Mouse (Mus musculus): Measurements from ENCODE around the gene 4930404H24Rik. TPM values are rescaled to one million over a fixed set of nuclear protein-coding genes. Genes with fewer than 3 reads are reported as not detected.
A peak's percentile ranks its signal among the peaks of the same experiment; 100 is the strongest.

Gene 4930404H24Rik
- total RNA-seq (2015), result not detected in 2 replicates
- total RNA-seq (2017), result not detected in 2 replicates

DNA sequence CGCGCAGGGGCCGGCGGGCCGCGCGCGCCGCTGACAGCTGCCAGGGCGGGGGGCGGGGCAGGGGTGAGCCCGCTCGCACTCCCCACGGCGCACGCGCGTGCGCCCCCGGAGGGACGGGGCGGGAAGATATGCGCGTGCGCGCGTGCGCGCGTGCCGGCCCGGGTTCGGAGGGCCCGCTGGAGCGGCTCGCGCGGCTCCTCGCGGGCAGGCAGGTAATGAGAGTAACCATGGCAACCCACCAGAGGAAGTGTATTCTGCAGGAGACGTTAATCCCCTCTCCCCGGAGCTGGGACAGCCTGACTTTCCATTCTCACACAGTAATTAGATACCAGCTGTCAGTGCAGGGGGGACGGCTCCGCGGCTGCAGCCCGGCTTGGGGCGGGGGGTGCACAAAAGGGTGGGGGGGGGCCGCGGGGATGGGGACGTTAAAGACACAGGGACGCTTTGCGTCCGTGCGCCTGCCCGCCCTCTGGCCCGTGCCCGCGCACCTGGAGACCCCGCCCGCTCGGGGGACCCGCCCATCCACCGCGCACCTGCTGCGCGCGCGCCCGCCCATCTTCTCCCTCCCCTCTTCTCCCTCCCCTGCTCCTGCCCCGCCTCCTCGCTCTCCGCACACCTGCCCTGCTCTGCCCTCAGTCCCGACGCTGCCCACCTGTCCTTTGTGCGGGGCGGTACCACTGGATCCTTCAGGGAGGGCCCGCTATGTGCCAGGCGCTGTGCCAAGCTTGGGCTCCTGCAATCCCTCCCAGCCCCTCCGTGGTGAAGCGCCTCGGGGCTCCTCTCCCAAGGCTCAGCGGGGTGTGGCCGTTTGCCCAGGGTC lies at the start of gene 4930404H24Rik:
Gene 4930404H24Rik (plus strand): TSS at position 218 of the 820 bp plus-strand sequence.
- ATAC-seq (replicated peaks; ENCODE audit: poor library complexity), result peak; percentile 9

DNA sequence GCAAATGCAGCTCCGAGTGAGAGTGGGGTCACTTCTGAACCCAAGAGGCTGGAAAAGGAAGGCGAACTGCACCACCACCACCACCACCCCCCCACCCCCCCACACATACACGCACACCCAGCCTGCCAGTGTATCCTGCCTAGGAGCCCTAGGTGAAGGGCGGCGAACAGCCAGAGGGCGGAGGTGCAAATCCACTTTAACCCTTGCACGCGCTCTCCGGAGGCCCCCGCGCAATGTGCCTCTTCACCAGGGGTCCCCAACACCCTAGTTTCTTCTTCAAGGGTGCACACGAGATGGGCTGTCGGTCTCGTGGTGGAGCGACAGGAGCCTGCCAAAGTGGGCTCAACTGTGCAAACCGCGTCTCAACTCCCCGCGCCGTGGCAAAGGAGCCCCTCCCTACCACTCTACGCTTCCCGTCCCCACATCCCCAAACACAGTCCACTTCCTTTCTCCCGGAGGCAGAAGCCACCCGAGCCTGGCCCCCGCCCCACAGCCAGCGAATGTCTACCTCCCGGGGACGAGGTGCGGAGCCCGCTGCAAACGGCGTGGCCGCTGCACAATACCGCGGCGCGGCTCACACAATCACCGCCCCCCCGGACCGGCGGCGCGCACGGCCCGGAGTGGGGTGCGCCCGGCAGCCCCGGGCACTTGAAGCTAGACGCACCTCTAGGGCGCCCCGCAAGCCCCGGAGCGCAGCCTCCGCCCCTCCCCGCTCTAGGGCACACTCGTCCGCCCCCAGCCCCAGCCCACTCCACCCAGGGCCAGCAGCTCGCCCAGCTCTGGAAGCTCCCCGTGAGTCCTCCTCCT lies 49.0 kb upstream of the 4930404H24Rik start:
- peak; percentile 23 for ATAC-seq (replicated peaks; ENCODE audit: poor library complexity)

DNA sequence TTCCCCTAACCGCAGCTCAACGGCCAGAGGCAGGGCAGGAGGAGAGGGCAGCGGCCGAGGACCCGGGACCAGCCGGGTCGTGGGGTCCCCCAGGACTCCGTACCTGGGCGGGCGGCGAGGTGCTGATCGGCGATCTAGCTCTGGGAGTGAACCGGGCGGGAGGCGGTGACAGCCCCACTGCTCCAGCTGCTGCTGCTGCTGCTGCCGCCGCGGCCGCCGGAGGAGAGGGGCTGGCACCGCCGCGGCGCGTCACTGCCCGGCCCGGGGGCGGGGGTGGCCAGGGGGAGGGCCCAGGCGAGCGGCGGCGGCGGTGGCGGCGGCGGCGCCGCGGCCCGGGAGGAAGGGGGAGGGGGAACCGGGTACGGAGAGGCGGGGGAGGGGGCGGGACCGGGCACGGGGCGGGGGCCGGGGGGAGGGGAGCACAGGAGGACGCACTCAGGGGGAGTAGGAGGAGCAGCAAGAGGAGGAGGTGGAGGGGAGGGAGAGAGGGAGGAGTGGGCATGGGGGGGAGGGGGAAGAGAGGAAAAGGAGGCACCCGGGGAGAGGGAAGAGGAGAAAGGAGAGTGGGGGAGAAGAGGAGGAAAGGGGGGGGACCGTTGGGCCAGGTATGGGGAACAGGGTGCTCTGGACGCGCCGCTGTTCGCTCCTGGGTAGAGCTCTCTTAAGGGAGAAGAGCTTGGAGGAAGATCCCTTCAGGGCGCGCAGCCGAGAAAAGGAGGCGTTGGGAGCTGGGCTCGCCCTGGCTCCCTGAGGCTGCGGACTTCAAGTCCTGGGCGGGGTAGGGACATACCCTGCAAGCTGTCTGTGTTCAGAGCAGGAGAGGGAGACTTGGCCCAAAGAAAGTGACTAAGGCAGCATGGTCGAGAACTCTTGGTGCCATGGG lies 48.1 kb upstream of the 4930404H24Rik start:
- peak; percentile 40 for ATAC-seq (replicated peaks; ENCODE audit: poor library complexity)

- ATAC-seq (replicated peaks; ENCODE audit: poor library complexity), result peak; percentile 12
Observed at GRCm38 (mm10) chr2:153445137-153446016, 47.2 kb upstream of the 4930404H24Rik start.

GRCm38 (mm10) chr2:153446017-153446408 lies 46.6 kb upstream of the 4930404H24Rik start:
- ATAC-seq (replicated peaks; ENCODE audit: poor library complexity), result peak; percentile 69

- ATAC-seq (replicated peaks; ENCODE audit: poor library complexity), result no peak
Observed at GRCm38 (mm10) chr2:153446476-153446875, 46.1 kb upstream of the 4930404H24Rik start.

DNA sequence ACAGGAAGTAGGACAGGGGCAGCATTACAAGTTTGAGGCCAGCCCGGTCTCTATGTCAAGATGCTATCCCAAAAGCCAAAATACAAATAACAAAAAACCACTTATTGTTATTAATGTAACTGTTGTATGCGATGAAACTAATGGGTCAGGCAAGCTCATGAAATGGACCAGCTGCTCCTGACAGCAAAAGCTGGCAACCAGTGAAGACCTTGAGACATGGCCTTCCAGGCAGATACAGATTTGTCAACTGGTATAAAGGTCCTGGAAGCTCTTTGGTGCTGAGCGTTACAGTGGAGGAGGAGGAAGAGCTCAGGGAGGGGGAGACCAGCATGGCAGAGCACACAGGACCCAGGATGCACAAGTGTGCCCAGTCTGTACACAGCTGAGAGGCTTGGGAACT lies 44.9 kb upstream of the 4930404H24Rik start:
- ATAC-seq (replicated peaks; ENCODE audit: poor library complexity), result no peak

GRCm38 (mm10) chr2:153448519-153448918 lies 44.1 kb upstream of the 4930404H24Rik start:
- no peak for ATAC-seq (replicated peaks; ENCODE audit: poor library complexity)

GRCm38 (mm10) chr2:153453961-153454759 lies 38.4 kb upstream of the 4930404H24Rik start:
- ATAC-seq (replicated peaks; ENCODE audit: poor library complexity), result peak; percentile 68

GRCm38 (mm10) chr2:153454841-153455506 lies 37.6 kb upstream of the 4930404H24Rik start:
- peak; percentile 73 for ATAC-seq (replicated peaks; ENCODE audit: poor library complexity)

DNA sequence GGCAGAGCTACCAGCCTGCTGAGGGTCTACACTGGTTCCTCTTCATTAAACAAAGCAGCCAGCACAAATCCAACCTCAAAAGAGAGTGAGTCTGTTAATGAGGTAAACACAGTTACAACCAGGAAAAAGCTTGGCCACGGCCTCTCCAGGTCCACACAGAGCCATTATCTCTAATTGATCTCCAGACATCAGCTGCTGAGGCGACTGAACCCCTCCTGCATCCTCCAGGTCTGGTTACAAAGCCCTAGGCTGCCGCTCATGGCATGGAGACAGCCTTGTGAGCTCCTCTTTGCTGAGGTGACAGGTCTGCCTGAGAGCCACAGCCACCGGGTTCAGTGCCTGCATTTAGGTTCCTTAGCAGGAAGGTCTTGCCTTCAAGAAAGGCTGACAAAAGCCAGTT lies 35.1 kb upstream of the 4930404H24Rik start:
- no peak for ATAC-seq (replicated peaks; ENCODE audit: poor library complexity)

DNA sequence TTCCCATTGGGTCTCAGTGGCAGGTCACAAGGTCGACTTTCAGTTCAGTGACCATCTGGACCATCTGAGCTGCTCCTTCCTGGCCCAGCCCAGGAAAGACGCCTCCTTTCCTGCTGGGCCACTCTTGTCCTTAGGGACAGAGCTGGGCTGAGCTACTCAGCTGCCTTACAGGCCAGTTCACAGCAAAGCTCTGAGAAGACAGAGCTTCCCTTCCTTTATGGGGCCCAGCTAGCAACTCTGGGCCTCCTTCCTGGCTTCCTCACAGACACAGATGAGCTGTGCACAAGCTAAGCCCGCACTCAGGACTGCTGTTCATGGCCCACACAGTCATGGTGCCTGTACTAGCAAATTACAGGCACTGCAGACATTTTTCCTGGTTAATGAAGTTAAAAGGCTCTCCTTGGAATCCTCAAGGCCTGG lies 34.6 kb upstream of the 4930404H24Rik start:
- no peak for ATAC-seq (replicated peaks; ENCODE audit: poor library complexity)

GRCm38 (mm10) chr2:153463257-153463656 lies 29.3 kb upstream of the 4930404H24Rik start:
- 0 out of 2 replicates have a peak, but pooled peaks have one; percentile 50 for ATAC-seq (replicated peaks; ENCODE audit: poor library complexity)

DNA sequence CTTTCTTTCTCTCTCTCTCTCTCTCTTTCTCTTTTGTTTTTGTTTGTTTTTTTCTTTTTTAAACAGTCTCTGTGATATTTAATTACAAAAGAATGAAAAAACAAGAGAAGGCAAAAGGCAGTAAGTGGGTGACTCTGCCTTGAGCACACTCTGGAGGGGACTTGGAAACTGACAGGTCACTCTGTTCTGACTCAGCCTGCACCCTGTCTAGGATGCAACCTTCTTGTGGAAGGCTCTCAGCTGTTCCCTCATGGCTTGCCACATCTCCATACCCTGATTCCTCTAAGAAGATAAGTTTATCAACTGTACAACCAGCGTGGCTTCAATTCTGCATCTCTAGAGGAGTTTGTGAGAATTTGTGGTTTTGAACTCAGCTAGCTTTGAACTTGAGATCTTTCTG lies 25.2 kb upstream of the 4930404H24Rik start:
- ATAC-seq (replicated peaks; ENCODE audit: poor library complexity), result no peak

GRCm38 (mm10) chr2:153469317-153469716 lies 23.3 kb upstream of the 4930404H24Rik start:
- no peak for ATAC-seq (replicated peaks; ENCODE audit: poor library complexity)

DNA sequence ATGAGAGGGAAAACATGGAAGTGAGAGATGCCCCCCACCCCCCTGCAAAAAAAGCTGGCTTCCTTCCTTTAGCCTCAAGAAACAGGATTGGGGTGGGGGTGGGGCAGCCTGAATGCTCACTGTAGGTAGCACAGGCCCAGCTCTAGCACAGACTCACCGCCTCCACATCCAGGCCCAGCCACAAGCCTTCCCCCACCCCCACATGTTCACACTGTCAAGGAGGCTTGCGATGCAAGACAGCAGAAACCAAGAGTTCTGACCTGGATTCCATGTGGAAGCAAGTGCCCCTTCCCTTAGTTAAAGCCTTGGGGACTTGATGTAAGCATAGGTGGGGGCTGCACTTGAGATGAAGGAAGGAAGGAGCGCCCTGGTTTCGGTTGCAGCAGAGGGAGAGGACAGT lies 22.8 kb upstream of the 4930404H24Rik start:
- no peak for ATAC-seq (replicated peaks; ENCODE audit: poor library complexity)

DNA sequence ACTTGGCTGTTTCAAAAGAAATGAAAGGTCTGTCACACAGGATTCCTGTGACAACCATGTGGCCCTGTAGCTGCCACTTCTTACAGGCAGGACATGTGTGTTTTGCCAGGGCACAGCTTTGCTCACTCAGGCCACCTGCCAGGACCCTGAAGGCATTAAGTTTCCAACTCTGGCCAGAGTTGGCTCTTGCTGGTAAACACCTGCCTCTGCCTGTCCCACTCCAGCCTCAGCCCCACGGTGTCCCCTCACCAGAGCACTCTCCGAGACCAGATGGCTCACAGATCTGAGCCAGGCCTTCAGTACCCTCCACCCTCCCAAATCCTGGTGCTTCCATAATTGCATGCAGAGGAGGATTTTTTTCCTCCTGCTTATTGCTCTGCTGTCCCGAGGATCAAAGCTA lies 21.6 kb upstream of the 4930404H24Rik start:
- no peak for ATAC-seq (replicated peaks; ENCODE audit: poor library complexity)
